In genomic region chr11:88408305-88408704, GRCm38 (mm10) we compare ENCODE assay signal across 13 mouse cellular contexts.
DNase-seq lines count a peak whose midpoint lies in the region; ATAC-seq lines count a peak whose summit lies in the region.
"Had no signal": no experiment of that assay in that cellular context is flagged by ENCODE, and none has a peak within 500 bp of the region (broad histone marks: within the 10 kb centered on the region; RNA-seq: fewer than 3 reads in every experiment).

No protein-coding gene starts in this region.

- H3K4me3 ChIP-seq in forebrain, embryonic 14.5 days (ENCODE audit: low read depth, low read length), result no peak overlapping the region
- H3K4me3 ChIP-seq in forebrain, embryonic 16.5 days (replicated peaks; ENCODE audit: low read length), result no peak overlapping the region
- H3K4me3 ChIP-seq in neural tube, embryonic 11.5 days (ENCODE audit: low read depth, low read length), result no peak overlapping the region

- no peaks in the 10 kb centered on the region for H3K36me3 ChIP-seq in forebrain, embryonic 14.5 days (ENCODE audit: control insufficient read depth, insufficient read depth, low read length)
- H3K36me3 ChIP-seq in forebrain, embryonic 16.5 days (ENCODE audit: control insufficient read depth, insufficient read depth), result no peaks in the 10 kb centered on the region
- H3K36me3 ChIP-seq in neural tube, embryonic 11.5 days (ENCODE audit: control insufficient read depth, insufficient read depth, low read length), result peaks cover 4% of the 10 kb centered on the region; the same call in 1 of the 2 replicates

- 68% methylated on average over 8 of the region's 8 CpGs for WGBS in forebrain, embryonic 14.5 days
- 54% methylated on average over 8 of the region's 8 CpGs for WGBS in forebrain, embryonic 16.5 days
- 97% methylated on average over 8 of the region's 8 CpGs for WGBS in neural tube, embryonic 11.5 days

- H3K4me2 ChIP-seq in forebrain, embryonic 14.5 days (ENCODE audit: low read length), result no peak overlapping the region
- H3K4me2 ChIP-seq in forebrain, embryonic 16.5 days (ENCODE audit: low read length), result no peak overlapping the region
- H3K4me2 ChIP-seq in neural tube, embryonic 11.5 days (ENCODE audit: low read depth), result no peak overlapping the region

- no peaks in the 10 kb centered on the region for H3K9me3 ChIP-seq in forebrain, embryonic 14.5 days (replicated peaks; ENCODE audit: control insufficient read depth, low read length)
- H3K9me3 ChIP-seq in forebrain, embryonic 16.5 days (ENCODE audit: control insufficient read depth, low read length), result no peaks in the 10 kb centered on the region
- H3K9me3 ChIP-seq in neural tube, embryonic 11.5 days (ENCODE audit: control insufficient read depth, low read length), result no peaks in the 10 kb centered on the region

- no peak overlapping the region for H3K9ac ChIP-seq in forebrain, embryonic 14.5 days (ENCODE audit: low read length)
- H3K9ac ChIP-seq in forebrain, embryonic 16.5 days (replicated peaks; ENCODE audit: low read depth, low read length), result no peak overlapping the region
- H3K9ac ChIP-seq in neural tube, embryonic 11.5 days (ENCODE audit: low read length), result no peak overlapping the region

- no peak overlapping the region for H3K27ac ChIP-seq in forebrain, embryonic 14.5 days (ENCODE audit: low read depth, low read length)
- H3K27ac ChIP-seq in forebrain, embryonic 16.5 days (ENCODE audit: low read length), result no peak overlapping the region
- peak overlapping the region; percentile 35; the same call in 1 of the 2 replicates for H3K27ac ChIP-seq in neural tube, embryonic 11.5 days (ENCODE audit: low read depth, low read length)

- peak; percentile 57 for DNase-seq in forebrain, embryonic 14.5 days (ENCODE audit: low spot score)
- no peak for DNase-seq in neural tube, embryonic 11.5 days (ENCODE audit: low spot score)
- DNase-seq in neural tube, embryonic 10.5 days (ENCODE audit: extremely low spot score, low spot score), result no peak
- no peak for DNase-seq in lung, postnatal 4 days
- DNase-seq in spleen, postnatal 10 days (ENCODE audit: low spot score in 2 of 2), result no peak
- no peak for DNase-seq in urinary bladder, postnatal 14 days (ENCODE audit: low spot score)
- DNase-seq: adrenal gland, postnatal 25 days; B cell, adult 2 months; cerebellum, adult 11 months; kidney, adult 2 months; lung, postnatal 10 days had no signal

- H3K27me3 ChIP-seq in forebrain, embryonic 14.5 days (replicated peaks; ENCODE audit: control insufficient read depth, insufficient read depth, low read length), result no peaks in the 10 kb centered on the region
- no peaks in the 10 kb centered on the region for H3K27me3 ChIP-seq in forebrain, embryonic 16.5 days (replicated peaks; ENCODE audit: control insufficient read depth, insufficient read depth, low read length)
- H3K27me3 ChIP-seq in neural tube, embryonic 11.5 days (ENCODE audit: control insufficient read depth, insufficient read depth, low read length), result no peaks in the 10 kb centered on the region

- H3K4me1 ChIP-seq in forebrain, embryonic 14.5 days (ENCODE audit: control insufficient read depth, insufficient read depth, low read length), result peaks cover 43% of the 10 kb centered on the region
- peaks cover 42% of the 10 kb centered on the region for H3K4me1 ChIP-seq in forebrain, embryonic 16.5 days (replicated peaks; ENCODE audit: control insufficient read depth, insufficient read depth, low read length)
- H3K4me1 ChIP-seq in neural tube, embryonic 11.5 days (ENCODE audit: control insufficient read depth, insufficient read depth, low read length), result peaks cover 38% of the 10 kb centered on the region

- ATAC-seq in forebrain, embryonic 14.5 days, result no peak
- no peak for ATAC-seq in forebrain, embryonic 16.5 days
- ATAC-seq in neural tube, embryonic 11.5 days (ENCODE audit: insufficient read depth, low FRiP score, low TSS enrichment), result no peak
- ATAC-seq in megakaryocyte-erythroid progenitor cell, adult 5-6 weeks (replicated peaks; ENCODE audit: low FRiP score, low TSS enrichment, poor library complexity, severe bottlenecking), result peak; percentile 22; the same call in 1 of the 2 replicates
